Mouse (Mus musculus): ENCODE measurements around the gene Letm1. TPM values are rescaled to one million over a fixed set of nuclear protein-coding genes. Genes with fewer than 3 reads are reported as not detected.

Letm1 gene
- polyA plus RNA-seq, 1 experiment: 10.9 TPM

DNA sequence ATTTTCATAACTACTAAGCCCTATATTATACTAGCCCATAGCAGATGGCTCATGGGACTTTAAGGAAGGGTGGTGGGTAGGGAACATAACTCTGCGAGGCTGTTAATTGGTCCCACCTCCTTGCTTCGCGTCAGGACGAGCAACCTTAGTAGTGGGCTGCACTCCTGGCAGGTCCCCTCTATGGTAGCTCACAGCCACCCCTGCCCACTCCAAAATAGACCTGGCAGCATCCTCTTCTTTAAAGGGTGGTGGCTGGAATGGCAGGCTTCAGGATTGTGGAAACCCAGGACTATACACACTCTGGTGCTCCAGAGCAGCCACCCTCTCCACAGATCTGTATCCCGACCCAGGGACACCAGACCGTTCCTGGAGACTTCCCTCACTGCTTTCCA, 378 bp upstream of the Letm1 start:
- Histone ChIP-seq H3K27ac (ENCODE audit: control insufficient read depth, insufficient read depth, low read depth, low read length, poor library complexity) (no peak overlapping the region), H3K4me3 (replicated peaks; ENCODE audit: control insufficient read depth, low read depth, low read length) (peak overlapping the region; percentile 81), H3K4me1 (ENCODE audit: control insufficient read depth, insufficient read depth, low read length) (no peaks in the 10 kb centered on the region; the same call in 1 of the 2 replicates)
- TF ChIP-seq CTCF (IDR thresholded peaks at IDR 0.05; ENCODE audit: control insufficient read depth, insufficient read depth, low read length) (no peak), POLR2A (IDR thresholded peaks at IDR 0.05; ENCODE audit: borderline replicate concordance, control insufficient read depth, low read depth, low read length) (no peak)
- WGBS: 11% methylated on average over 6 of the region's 6 CpGs

DNA sequence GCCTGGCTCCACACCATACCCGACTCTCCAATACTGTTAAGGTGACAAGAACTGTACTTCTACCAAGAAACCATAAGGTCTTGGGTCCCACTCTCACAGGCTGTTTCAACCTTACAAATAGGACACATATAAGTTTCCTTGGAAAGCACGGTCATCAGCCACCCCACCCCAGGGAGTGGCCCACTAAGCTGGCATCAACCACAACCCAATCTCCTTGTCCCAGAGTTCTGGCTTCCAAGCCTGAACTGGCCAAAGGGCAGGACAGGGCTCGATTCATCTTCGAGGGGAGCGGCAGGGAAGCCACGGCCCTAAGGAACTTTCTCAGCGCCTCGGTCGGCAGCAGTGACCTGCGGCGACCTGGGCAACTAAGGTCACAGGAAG, 663 bp downstream of the Letm1 start:
- Histone ChIP-seq H3K27ac (ENCODE audit: control insufficient read depth, insufficient read depth, low read depth, low read length, poor library complexity) (peak overlapping the region; percentile 83), H3K4me1 (ENCODE audit: control insufficient read depth, insufficient read depth, low read length) (no peaks in the 10 kb centered on the region; the same call in 1 of the 2 replicates), H3K4me3 (replicated peaks; ENCODE audit: control insufficient read depth, low read depth, low read length) (peak overlapping the region; percentile 81)
- WGBS: 5% methylated on average over 11 of the region's 11 CpGs
- TF ChIP-seq CTCF (IDR thresholded peaks at IDR 0.05; ENCODE audit: control insufficient read depth, insufficient read depth, low read length): no peak
- TF ChIP-seq POLR2A (IDR thresholded peaks at IDR 0.05; ENCODE audit: borderline replicate concordance, control insufficient read depth, low read depth, low read length): no peak

- H3K4me1 ChIP-seq (ENCODE audit: control insufficient read depth, insufficient read depth, low read length): no peaks in the 10 kb centered on the region; the same call in 1 of the 2 replicates
- no peak overlapping the region for H3K27ac ChIP-seq (ENCODE audit: control insufficient read depth, insufficient read depth, low read depth, low read length, poor library complexity)
- TF ChIP-seq CTCF (IDR thresholded peaks at IDR 0.05; ENCODE audit: control insufficient read depth, insufficient read depth, low read length): no peak
- no peak for TF ChIP-seq POLR2A (IDR thresholded peaks at IDR 0.05; ENCODE audit: borderline replicate concordance, control insufficient read depth, low read depth, low read length)
- no peak overlapping the region for H3K4me3 ChIP-seq (replicated peaks; ENCODE audit: control insufficient read depth, low read depth, low read length)
Observed at GRCm38 (mm10) chr5:33777195-33777594, 5.4 kb downstream of the Letm1 start.

- TF ChIP-seq CTCF (IDR thresholded peaks at IDR 0.05; ENCODE audit: control insufficient read depth, insufficient read depth, low read length): no peak
- no peak for TF ChIP-seq POLR2A (IDR thresholded peaks at IDR 0.05; ENCODE audit: borderline replicate concordance, control insufficient read depth, low read depth, low read length)
- 92% methylated on average over 8 of the region's 8 CpGs for WGBS
- H3K4me3 ChIP-seq (replicated peaks; ENCODE audit: control insufficient read depth, low read depth, low read length): no peak overlapping the region
- H3K27ac ChIP-seq (ENCODE audit: control insufficient read depth, insufficient read depth, low read depth, low read length, poor library complexity): no peak overlapping the region
- H3K4me1 ChIP-seq (ENCODE audit: control insufficient read depth, insufficient read depth, low read length): no peaks in the 10 kb centered on the region
Observed at GRCm38 (mm10) chr5:33743481-33743880, 39.1 kb downstream of the Letm1 start.

GRCm38 (mm10) chr5:33740548-33740947, 42.1 kb downstream of the Letm1 start:
- no peak overlapping the region for H3K27ac ChIP-seq (ENCODE audit: control insufficient read depth, insufficient read depth, low read depth, low read length, poor library complexity)
- TF ChIP-seq POLR2A (IDR thresholded peaks at IDR 0.05; ENCODE audit: borderline replicate concordance, control insufficient read depth, low read depth, low read length) (no peak), CTCF (IDR thresholded peaks at IDR 0.05; ENCODE audit: control insufficient read depth, insufficient read depth, low read length) (no peak)
- no peak overlapping the region for H3K4me3 ChIP-seq (replicated peaks; ENCODE audit: control insufficient read depth, low read depth, low read length)
- no peaks in the 10 kb centered on the region for H3K4me1 ChIP-seq (ENCODE audit: control insufficient read depth, insufficient read depth, low read length)
- WGBS: 85% methylated on average over 4 of the region's 4 CpGs

DNA sequence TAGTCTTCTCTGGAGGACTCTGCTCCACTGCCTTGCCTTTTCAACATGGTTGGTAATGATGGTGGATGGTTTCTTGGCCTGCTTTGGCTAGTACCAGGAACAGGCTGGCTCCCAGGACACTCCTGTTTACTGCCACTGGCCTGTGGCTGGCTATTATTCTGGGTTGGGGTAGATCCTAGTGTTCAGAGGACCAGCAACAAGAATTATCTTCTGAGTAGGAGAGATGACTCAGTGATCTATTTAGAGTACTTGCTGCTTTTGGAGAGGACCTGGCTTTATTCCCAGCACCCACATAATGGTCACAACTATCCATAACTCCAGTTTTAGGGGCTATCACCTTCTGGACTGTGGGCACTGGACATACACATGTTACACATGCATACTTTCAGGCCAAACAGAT, 44.3 kb downstream of the Letm1 start:
- Histone ChIP-seq H3K27ac (ENCODE audit: control insufficient read depth, insufficient read depth, low read depth, low read length, poor library complexity) (no peak overlapping the region), H3K4me3 (replicated peaks; ENCODE audit: control insufficient read depth, low read depth, low read length) (no peak overlapping the region), H3K4me1 (ENCODE audit: control insufficient read depth, insufficient read depth, low read length) (no peaks in the 10 kb centered on the region)
- TF ChIP-seq POLR2A (IDR thresholded peaks at IDR 0.05; ENCODE audit: borderline replicate concordance, control insufficient read depth, low read depth, low read length) (no peak), CTCF (IDR thresholded peaks at IDR 0.05; ENCODE audit: control insufficient read depth, insufficient read depth, low read length) (no peak)

GRCm38 (mm10) chr5:33737903-33738321, 44.7 kb downstream of the Letm1 start:
- TF ChIP-seq CTCF (IDR thresholded peaks at IDR 0.05; ENCODE audit: control insufficient read depth, insufficient read depth, low read length) (peak; percentile 67), POLR2A (IDR thresholded peaks at IDR 0.05; ENCODE audit: borderline replicate concordance, control insufficient read depth, low read depth, low read length) (no peak)
- H3K4me1 ChIP-seq (ENCODE audit: control insufficient read depth, insufficient read depth, low read length): no peaks in the 10 kb centered on the region
- H3K4me3 ChIP-seq (replicated peaks; ENCODE audit: control insufficient read depth, low read depth, low read length): no peak overlapping the region
- 15% methylated on average over 7 of the region's 7 CpGs for WGBS
- H3K27ac ChIP-seq (ENCODE audit: control insufficient read depth, insufficient read depth, low read depth, low read length, poor library complexity): no peak overlapping the region

DNA sequence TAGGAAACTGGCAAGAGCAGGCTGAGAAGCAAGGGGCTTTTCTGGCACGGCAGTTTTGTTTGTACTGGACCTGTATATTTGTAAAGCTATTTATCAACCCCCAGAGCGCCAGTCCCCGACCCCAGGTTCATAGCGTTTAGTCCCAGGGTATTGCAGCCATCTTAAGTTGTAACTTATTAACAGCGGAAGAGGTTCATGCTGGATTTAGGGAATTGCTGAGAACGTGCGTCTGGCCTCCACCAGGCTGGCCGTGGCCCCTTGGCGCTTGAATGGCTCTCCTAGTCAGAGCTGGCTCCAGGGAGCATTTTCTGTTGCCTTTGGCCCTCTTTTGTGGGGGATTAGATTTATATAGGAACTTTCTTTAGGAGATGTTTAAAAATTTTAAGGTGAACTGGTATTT, 46.4 kb downstream of the Letm1 start:
- WGBS: 82% methylated on average over 9 of the region's 9 CpGs
- no peaks in the 10 kb centered on the region for H3K4me1 ChIP-seq (ENCODE audit: control insufficient read depth, insufficient read depth, low read length)
- no peak overlapping the region for H3K4me3 ChIP-seq (replicated peaks; ENCODE audit: control insufficient read depth, low read depth, low read length)
- H3K27ac ChIP-seq (ENCODE audit: control insufficient read depth, insufficient read depth, low read depth, low read length, poor library complexity): no peak overlapping the region
- TF ChIP-seq CTCF (IDR thresholded peaks at IDR 0.05; ENCODE audit: control insufficient read depth, insufficient read depth, low read length) (no peak), POLR2A (IDR thresholded peaks at IDR 0.05; ENCODE audit: borderline replicate concordance, control insufficient read depth, low read depth, low read length) (no peak)

- Histone ChIP-seq H3K4me1 (ENCODE audit: control insufficient read depth, insufficient read depth, low read length) (no peaks in the 10 kb centered on the region), H3K27ac (ENCODE audit: control insufficient read depth, insufficient read depth, low read depth, low read length, poor library complexity) (no peak overlapping the region), H3K4me3 (replicated peaks; ENCODE audit: control insufficient read depth, low read depth, low read length) (no peak overlapping the region)
- 88% methylated on average over 16 of the region's 16 CpGs for WGBS
- TF ChIP-seq POLR2A (IDR thresholded peaks at IDR 0.05; ENCODE audit: borderline replicate concordance, control insufficient read depth, low read depth, low read length): no peak
- TF ChIP-seq CTCF (IDR thresholded peaks at IDR 0.05; ENCODE audit: control insufficient read depth, insufficient read depth, low read length): no peak
Observed at GRCm38 (mm10) chr5:33735412-33736092, 47.1 kb downstream of the Letm1 start.

All from bone marrow, adult 2 months (tissue).